Mouse (Mus musculus) gastrocnemius, postnatal 10 days (tissue): ENCODE results near the gene Fgfr2. TPM values are rescaled to one million over a fixed set of nuclear protein-coding genes. Genes with fewer than 3 reads are reported as not detected.
"Not testable (repeated sequence)": the region's sequence is repeated elsewhere in the genome, so short reads cannot be mapped to it uniquely, and the experiment has no call there.

Source experiments
- DNase-seq: peaks from one replicate; pipeline ENCODE4 v3.0.0; 2021; ENCODE audit warnings: mixed read lengths
- total RNA-seq, 2 experiments: library from RNA; stranded (reverse); gene quantifications; 2 replicates each; pipeline ENCODE4 v1.2.3; 2021

Gene Fgfr2
- total RNA-seq, 2 experiments from 2014 or later, result 3.0 to 6.1 TPM

- DNase-seq, result peak; percentile 24
These were observed 1579.3 kb downstream of the Fgfr2 start for GRCm38 (mm10) chr7:131543623-131544481.

DNA sequence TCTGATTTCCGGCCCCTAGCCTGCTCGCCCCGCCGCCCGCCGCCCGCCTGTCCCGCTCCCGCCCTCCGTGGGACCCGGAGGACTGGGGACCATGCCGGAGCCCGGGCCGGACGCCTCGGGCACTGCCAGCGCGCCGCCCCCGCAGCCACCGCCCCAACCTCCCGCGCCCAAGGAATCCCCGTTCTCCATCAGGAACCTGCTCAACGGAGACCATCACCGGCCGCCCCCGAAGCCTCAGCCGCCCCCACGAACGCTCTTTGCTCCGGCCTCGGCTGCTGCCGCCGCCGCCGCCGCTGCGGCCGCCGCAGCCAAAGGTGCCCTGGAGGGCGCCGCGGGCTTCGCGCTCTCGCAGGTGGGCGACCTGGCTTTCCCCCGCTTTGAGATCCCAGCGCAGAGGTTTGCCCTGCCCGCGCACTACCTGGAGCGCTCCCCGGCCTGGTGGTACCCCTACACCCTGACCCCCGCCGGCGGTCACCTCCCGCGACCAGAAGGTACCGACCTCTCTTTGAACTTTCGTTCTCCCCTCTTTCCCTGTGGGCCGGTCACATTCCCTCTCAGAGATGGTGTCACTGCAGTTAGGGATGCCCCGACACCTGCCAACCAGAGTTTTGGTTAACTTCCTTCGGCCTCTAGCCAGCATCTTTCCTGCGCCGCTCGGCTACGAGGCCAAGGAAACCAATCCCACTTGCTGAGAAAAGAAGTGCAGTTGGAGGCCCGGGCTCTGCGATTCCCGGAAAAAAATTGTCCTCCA, 1580.1 kb downstream of the Fgfr2 start:
- no peak for DNase-seq

DNA sequence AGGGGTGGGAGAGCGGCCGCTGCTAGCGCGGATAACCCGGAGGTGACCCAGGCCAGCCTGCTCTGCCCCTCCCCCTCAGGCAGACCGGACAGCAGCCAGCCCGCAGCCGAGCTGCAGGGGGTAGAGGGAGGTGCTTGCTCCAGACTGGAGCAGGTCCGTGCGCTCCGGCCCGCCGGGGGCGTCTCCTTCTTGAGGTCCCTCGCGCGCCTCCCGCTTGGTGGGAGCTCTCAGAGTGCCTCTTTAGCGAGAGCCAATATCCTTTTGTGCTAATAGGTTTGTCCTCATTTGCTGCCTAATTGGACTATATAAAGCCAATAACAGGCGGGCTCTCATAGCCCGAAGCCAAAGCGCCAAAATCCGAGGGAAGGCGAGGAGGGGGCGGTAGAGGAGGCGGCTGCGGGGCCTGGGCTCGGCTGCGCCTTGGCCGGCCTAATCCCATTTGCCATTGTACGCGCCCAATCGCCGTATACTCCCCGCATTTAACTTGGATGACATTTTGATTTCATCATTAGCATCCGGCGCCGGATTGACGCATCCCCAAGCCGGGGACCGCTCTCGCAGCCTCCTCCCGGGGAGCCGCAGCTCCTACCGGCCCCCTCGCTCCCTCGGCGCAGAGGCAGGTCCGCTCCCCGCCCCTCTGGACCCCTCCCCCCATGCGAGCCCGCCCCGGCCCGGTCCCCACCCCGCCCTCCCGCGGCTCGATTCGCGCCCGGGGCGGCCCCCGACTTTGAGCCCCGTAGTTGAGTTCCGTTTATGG, 1580.9 kb downstream of the Fgfr2 start, which contains the start of gene Hmx3:
Gene Hmx3, plus strand, starts transcription at position 753 of the 757 bp plus-strand sequence.
- no peak for DNase-seq

- DNase-seq, result no peak
These were observed 1581.7 kb downstream of the Fgfr2 start for GRCm38 (mm10) chr7:131541184-131542114.

- DNase-seq, result peak; percentile 90
These were observed 1583.2 kb downstream of the Fgfr2 start for GRCm38 (mm10) chr7:131539979-131540378.

GRCm38 (mm10) chr7:131503739-131504138, 1619.4 kb downstream of the Fgfr2 start:
- no peak for DNase-seq

- DNase-seq, result no peak
These were observed 1644.7 kb downstream of the Fgfr2 start for GRCm38 (mm10) chr7:131478403-131478802.

- DNase-seq, result no peak
These were observed 1646.0 kb downstream of the Fgfr2 start for GRCm38 (mm10) chr7:131477140-131477539.

GRCm38 (mm10) chr7:131471551-131471950, 1651.6 kb downstream of the Fgfr2 start:
- DNase-seq, result no peak

- no peak for DNase-seq
These were observed 1653.6 kb downstream of the Fgfr2 start for GRCm38 (mm10) chr7:131469506-131469905.

- no peak for DNase-seq
These were observed 1655.8 kb downstream of the Fgfr2 start for GRCm38 (mm10) chr7:131467312-131467711.

GRCm38 (mm10) chr7:131465735-131466134, 1657.4 kb downstream of the Fgfr2 start:
- no peak for DNase-seq

DNA sequence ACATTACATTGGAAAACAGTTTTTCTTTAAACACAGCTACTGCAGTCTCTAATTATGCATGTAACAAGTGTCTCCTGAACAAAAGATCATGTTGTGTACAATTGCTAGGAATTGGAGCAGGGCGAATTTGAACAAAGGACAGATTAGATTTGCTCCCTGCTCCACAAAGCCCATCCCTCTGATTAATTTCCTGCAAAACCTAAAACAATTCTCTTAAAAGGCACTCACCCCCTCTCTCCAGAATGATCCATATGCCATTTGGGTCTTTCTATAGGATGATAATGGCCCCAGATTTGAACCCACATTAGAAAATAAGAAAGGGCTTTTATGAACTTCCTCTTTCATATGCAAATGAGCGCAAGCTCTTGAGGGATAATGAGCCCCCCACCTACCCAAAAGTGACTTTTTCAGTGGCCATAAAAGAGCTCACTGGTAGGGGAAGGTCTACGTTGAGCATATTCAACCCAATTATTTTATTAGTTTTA, 1658.0 kb downstream of the Fgfr2 start:
- DNase-seq, result no peak

- DNase-seq, result no peak
These were observed 1666.4 kb downstream of the Fgfr2 start for GRCm38 (mm10) chr7:131456714-131457113.

DNA sequence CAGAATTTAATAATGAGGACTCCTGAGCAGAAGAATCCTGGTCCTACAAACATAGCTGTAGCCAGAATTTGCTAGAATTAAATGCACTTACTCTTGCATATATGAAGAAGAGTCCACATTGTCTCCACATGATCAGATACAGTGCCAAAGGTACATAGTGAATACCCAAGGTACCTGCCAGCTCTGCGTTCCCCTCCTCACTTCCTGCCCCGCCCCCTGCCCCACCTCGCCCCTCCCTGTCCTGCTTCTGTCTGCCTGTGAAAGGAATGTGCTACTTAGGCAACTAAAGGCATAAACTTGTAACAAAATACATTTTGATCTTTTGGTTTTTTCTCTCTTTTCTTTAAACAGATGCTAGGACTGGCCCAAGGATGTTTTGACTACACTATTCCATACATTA, 1686.1 kb downstream of the Fgfr2 start:
- no peak for DNase-seq

DNA sequence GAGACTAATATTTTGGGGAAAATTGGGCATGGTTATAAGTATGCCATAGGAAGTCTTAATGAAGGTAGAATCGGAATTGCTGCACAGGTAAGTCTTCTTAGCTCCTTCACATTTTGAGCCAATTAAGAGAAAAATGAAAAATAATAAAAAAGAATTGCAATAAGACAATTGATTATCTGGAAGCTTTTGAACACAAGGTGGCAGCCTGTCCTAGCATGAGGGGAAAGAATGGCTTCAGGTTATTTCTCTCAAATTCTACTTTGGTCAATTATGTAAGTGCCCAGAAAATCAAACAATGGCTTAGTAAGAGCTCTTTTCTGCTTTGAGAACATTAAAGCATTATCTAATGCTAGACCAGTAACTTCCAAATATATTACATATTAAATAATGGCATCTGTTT, 1688.9 kb downstream of the Fgfr2 start:
- DNase-seq, result no peak

DNA sequence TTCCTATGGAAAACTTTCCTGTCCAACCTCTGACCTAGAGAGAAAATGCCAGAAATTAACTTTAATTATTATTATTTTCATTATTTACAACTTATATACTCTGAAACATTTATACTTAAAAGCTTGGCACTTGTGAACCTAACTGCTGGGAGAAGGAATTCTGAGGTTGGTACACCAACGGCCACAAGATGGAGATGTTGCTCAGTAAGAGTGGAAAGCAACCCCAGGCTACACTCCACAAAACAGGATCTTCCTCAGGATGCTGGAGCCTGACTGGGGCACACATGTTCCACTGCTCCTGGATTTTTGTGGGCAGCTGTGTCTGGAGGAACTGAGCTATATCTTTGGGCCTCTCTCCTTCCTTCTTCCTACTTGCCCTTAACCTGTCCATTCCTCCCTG, 1690.9 kb downstream of the Fgfr2 start:
- no peak for DNase-seq

DNA sequence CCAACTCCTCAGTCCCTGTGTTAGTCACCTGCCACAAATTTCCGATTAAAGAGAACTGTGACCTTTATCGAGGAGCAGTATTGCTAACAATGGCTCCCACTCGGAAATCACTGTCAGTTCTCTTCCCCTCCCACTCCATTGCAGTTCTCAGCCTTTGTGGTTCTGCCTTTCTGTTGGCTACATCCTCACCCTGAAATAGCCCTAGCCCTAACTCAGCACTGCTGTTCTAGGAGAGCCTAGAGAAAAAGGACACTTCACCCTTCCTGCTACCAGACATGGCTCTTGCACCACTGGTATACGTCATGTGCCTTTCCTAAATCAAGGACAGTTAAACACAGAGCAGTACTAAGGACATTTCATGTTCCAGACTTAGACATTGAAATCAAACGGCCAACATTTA, 1695.8 kb downstream of the Fgfr2 start:
- DNase-seq, result no peak

- DNase-seq, result no peak
These were observed 1698.2 kb downstream of the Fgfr2 start for GRCm38 (mm10) chr7:131424912-131425311.

GRCm38 (mm10) chr7:131417605-131418004, 1705.5 kb downstream of the Fgfr2 start:
- no peak for DNase-seq

GRCm38 (mm10) chr7:131416742-131417141, 1706.4 kb downstream of the Fgfr2 start:
- DNase-seq, result not testable (repeated sequence)
